Mouse (Mus musculus) stomach, postnatal 0 days (tissue): ENCODE measurements around the gene Eif4enif1.
"Not testable (repeated sequence)": the region's sequence is repeated elsewhere in the genome, so short reads cannot be mapped to it uniquely, and the experiment has no call there.

Experiments used
- CTCF ChIP-seq: IDR thresholded peaks from 2 replicates; pipeline ENCODE4 v1.5.1; 2016; ENCODE audit warnings: antibody characterized with exemption, low read depth, mild to moderate bottlenecking, moderate library complexity
- EP300 ChIP-seq: optimal IDR thresholded peaks from 2 replicates; pipeline ENCODE3; 2016; ENCODE audit warnings: antibody characterized with exemption

DNA sequence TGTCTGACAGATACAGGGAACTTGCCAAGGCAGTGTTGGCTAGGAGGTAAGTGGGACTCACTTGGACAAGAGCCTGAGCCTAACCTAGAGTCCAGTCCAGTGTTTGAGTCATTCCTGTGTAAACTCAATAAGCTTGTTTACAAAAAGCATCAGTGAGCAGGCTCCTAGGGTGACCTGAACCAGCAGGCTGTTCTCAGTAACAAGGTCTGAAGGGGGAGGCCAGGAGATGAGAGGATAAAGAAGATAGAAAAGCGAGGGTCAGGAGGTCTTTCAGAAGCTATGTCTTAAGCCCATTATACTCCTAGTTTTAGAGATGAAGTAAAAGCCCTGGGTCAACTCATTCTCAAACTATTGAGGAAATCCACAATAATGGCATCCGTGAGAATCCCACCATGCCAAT lies 40.8 kb upstream of the Eif4enif1 start:
- not testable (repeated sequence) for TF ChIP-seq CTCF, EP300
